Mouse (Mus musculus) cerebellum, adult 2 months (tissue): ENCODE data around the gene Zfp213.

Source experiments
- CTCF ChIP-seq: fragments of 200-500 bp; IDR thresholded peaks from 2 replicates; pipeline ENCODE4 v1.5.1; 2011; ENCODE audit warnings: low read depth, mild to moderate bottlenecking, control low read depth, low read length, moderate library complexity, borderline replicate concordance; ENCODE audit not compliant: insufficient read depth
- POLR2A ChIP-seq: fragments of 200-500 bp; IDR thresholded peaks from 2 replicates; pipeline ENCODE4 v1.6.1; 2011; ENCODE audit warnings: low read length, control low read depth, borderline replicate concordance; ENCODE audit not compliant: insufficient read depth

DNA sequence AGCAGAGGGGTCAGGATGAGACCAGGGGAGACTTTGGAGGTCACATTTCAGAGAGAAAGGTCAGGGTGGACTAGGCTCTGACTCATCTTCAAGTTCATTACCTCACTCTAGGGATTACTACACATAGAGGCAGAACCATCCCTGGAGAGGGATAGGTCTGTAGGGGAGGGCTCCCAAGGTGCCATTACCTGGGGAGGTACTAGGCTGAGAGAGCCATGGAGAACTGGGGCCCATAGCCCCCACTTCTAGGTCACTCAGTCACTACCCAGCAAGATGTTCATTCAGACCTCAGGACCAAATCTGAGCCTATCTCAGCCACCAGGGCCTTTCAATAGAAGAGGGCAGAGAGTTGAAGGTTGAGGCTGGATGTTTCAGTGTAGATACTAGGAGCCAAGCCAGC, 9.7 kb downstream of the Zfp213 start:
- TF ChIP-seq CTCF: no peak
- no peak for TF ChIP-seq POLR2A
